Mouse (Mus musculus) monocyte, adult 5-6 weeks (primary cell): ENCODE data around the gene Jph3. TPM values are rescaled to one million over a fixed set of nuclear protein-coding genes. Genes with fewer than 3 reads are reported as not detected.

ENCODE experiments used
- ATAC-seq: fragments of 153-309, 156-312 bp; replicated peaks from 2 replicates; pipeline ENCODE4 v1.8.0; 2017; ENCODE audit warnings: mild to moderate bottlenecking; ENCODE audit not compliant: low TSS enrichment, insufficient number of reproducible peaks, severe bottlenecking, poor library complexity, low FRiP score
- total RNA-seq: library from RNA; stranded (forward); fragments of 200-1000, 200-491, 200-594 nt; gene quantifications from 3 replicates; pipeline ENCODE4 v1.2.3, GENCODE M21; 2017

Jph3 gene
- total RNA-seq, 1 experiment from 2014 or later = not detected

- no peak for ATAC-seq
Observed at GRCm38 (mm10) chr8:121769095-121769494, 39.7 kb downstream of the Jph3 start.

DNA sequence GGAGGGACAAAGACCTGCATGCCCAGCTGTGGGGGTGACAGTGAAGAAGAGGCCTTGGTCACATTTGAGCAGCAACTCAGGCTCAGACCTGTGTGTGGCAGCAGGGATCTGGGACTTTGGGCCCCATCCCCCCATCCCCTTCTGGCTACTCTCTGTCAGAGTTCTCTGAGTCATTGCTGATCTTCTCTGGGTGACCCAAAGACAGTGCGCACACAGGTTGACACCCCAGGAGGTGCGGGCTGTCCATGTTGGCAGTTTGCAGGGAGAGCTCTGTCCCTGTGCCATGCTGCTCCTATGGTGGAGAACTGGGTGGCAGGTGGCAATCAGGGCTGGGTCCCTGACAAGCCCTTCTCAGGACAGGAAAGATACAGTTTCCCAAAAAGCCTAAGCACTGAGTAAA lies 40.2 kb downstream of the Jph3 start:
- ATAC-seq = no peak

- ATAC-seq = no peak
Observed at GRCm38 (mm10) chr8:121770845-121771752, 41.7 kb downstream of the Jph3 start.

DNA sequence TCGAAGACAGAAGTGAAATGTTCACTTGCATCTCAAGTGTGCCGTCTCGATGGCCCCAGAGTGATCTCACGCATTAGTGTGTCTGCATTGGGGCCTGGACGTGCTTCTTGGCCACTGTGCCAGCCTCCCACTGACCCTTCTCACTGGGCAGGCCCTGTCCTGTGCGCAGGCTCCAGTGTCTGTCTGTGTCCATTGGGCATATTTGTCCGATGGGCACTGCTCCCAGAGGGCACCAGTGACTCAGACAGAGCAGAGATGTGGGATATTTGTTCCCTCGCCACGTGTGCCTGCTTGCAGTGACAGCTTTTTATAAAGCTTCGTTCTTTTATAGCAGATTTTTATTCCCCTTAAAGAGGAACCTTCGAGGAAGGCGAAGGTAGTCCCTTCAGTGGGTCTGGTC lies 44.5 kb downstream of the Jph3 start:
- ATAC-seq = no peak

DNA sequence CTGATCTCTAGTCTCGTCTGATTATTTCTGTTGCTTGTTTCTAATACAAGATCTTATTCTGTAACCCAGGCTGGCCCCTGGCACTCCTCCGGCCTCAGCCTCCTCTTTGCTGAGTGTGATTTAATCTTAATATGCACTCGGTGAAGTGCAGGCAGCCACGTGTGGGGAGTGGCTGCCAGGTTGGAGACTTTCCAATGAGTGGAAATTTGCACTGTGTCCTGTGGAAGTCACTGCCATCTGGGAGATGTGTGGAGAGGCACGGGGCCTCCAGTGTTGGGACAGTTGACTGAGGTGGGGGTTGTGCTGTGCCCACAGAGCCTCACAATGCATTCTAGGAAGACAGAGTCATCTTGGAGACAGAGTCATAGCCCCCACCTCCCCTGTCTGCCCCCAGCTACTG lies 53.1 kb downstream of the Jph3 start:
- ATAC-seq = no peak

- no peak for ATAC-seq
Observed at GRCm38 (mm10) chr8:121786542-121786941, 57.1 kb downstream of the Jph3 start.

GRCm38 (mm10) chr8:121788786-121789185 lies 59.4 kb downstream of the Jph3 start:
- no peak for ATAC-seq

GRCm38 (mm10) chr8:121792159-121792558 lies 62.7 kb downstream of the Jph3 start:
- peak; percentile 83 for ATAC-seq

GRCm38 (mm10) chr8:121792627-121793026 lies 63.2 kb downstream of the Jph3 start:
- no peak for ATAC-seq

DNA sequence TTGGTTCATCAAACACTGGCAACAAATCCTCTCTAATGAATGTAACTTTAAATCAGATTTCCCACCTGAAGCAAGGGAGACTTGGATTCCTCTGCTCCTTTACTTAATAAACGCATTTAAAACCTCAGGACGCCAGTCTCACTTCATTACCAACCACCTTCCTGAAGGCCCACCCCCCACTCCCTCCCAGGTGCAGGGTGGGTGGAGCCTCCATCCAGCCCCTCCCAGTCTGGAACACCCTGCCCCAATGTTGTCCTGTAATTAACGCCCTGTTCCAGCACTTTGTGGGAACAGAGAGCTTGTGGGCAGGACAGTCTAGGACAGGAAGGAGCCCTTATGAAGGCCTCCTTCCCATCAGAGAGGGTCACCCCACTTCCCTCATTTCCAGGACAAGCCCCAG lies 64.7 kb downstream of the Jph3 start:
- ATAC-seq = no peak

- no peak for ATAC-seq
Observed at GRCm38 (mm10) chr8:121795461-121795860, 66.0 kb downstream of the Jph3 start.

- ATAC-seq = no peak
Observed at GRCm38 (mm10) chr8:121796406-121796805, 67.0 kb downstream of the Jph3 start.

DNA sequence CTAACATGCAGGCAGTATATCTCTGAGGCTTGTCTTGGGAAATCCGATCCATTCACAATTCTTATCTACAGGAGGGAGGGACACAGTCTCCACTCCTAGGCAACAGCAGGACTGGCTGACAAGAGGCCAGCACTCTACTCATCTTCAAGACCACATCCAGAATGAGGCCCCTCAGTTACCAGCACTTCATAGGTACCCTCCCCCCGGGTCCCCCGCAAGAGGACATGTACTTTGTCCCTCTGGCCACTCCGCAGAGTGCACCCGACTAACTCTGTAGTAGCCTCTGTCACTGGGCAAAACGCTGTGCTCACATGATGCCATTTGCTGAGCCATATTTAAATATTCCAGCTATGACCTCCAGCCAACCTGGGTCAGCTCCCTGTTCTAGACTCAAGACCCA lies 69.0 kb downstream of the Jph3 start:
- no peak for ATAC-seq

GRCm38 (mm10) chr8:121804829-121805228 lies 75.4 kb downstream of the Jph3 start:
- no peak for ATAC-seq

DNA sequence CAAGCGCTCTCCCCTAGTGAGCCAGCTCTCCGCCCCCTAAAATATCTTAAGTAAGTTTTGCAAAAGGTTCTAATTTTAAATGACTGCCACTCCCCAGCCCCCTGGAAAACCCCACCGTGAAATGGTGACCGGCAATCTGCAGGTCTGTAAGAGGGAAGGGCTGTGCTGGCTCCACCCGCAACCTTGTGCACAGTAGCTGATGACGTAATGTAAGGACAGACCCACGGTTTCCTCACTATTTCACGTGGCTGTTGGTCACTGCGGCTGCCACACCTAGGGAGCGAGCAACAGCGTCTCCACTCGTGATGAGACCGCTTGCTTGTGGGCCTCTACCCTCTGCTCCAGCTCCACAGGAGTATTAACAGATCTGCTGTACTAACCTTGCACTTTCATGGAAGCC lies 76.7 kb downstream of the Jph3 start:
- no peak; the same call in 1 of the 2 replicates for ATAC-seq

- ATAC-seq = no peak
Observed at GRCm38 (mm10) chr8:121808032-121808431, 78.6 kb downstream of the Jph3 start.

DNA sequence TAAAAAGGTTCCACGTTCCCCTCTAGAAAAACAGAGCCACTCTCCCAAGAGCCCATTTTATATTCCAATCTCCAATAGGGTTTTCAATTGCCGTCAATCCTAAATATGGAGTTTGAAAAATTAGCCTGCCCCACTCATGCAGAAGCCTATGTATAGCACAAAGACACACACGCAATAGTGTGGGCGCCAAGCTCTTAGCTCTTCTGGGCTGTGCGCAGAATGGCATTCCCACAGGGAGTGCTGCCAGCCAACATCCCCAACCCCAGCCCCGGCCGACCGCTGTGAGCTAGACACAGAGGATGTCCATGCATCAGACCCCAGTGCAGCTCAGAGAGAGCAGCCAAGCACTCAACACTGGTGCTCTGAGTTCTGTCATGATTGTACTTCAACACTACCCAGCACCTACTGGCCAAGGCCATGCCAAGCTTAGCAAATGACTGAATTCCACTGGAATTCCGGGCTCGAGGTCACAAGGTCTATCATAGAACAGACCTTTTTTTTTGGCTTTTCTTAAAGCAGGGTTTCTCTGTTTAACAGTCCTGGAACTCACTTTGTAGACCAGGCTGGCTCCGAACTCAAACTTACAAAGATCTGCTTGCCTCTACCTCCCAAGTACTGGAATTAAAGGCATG lies 80.2 kb downstream of the Jph3 start:
- ATAC-seq = no peak

GRCm38 (mm10) chr8:121811502-121811901 lies 82.1 kb downstream of the Jph3 start:
- no peak for ATAC-seq

GRCm38 (mm10) chr8:121811931-121812570 lies 82.6 kb downstream of the Jph3 start:
- ATAC-seq = no peak

DNA sequence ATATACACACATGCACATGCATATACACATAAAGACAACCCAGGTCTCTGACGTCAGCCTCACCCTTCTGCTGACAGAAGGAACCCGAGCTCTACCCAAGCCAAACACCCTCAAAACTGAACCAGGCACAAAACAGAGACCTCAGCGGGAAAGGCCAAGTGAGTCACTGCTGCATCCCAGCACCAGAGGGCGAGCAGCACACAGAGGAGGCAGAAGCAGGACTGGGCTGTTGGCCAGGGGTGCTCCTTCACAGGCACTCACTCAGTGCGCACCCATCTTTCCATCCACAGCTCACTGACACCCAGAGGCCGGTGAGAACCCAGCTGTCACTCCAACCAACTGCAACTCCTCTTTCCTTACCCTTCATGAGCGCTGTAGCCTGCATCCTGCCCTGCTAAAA lies 88.8 kb downstream of the Jph3 start:
- ATAC-seq = no peak
